Mouse (Mus musculus): ENCODE measurements around the gene 1810010D01Rik. TPM values are rescaled to one million over a fixed set of nuclear protein-coding genes. Genes with fewer than 3 reads are reported as not detected.
A peak's percentile ranks its signal among the peaks of the same experiment; 100 is the strongest.

The 1810010D01Rik gene
- total and polyA plus RNA-seq, 3 experiments = 0.37 TPM; not detected in 2

- no peaks in the 10 kb centered on the region for H3K36me3 ChIP-seq (ENCODE audit: control insufficient read depth, insufficient read depth, low read length)
- H3K9ac ChIP-seq (ENCODE audit: low read depth, low read length) = no peak overlapping the region
- peaks cover 4% of the 10 kb centered on the region; the same call in 1 of the 2 replicates for H3K4me1 ChIP-seq (ENCODE audit: control insufficient read depth, insufficient read depth, low read length)
- no peaks in the 10 kb centered on the region for H3K79me2 ChIP-seq (replicated peaks; ENCODE audit: control insufficient read depth, insufficient read depth, low read length)
- intact Hi-C loops (cut with DNase I) = no loop called here
- H3K4me3 ChIP-seq = no peak overlapping the region
- no peak overlapping the region for H3K27ac ChIP-seq
- TF ChIP-seq EP300 (IDR thresholded peaks at IDR 0.05; ENCODE audit: insufficient read depth, low read depth, low read length) (no peak), CTCF (IDR thresholded peaks at IDR 0.05) (no peak), POLR2A (IDR thresholded peaks at IDR 0.05; ENCODE audit: insufficient read depth, low read depth, low read length) (no peak)
- DNase-seq = no peak
- H3K27me3 ChIP-seq (ENCODE audit: control insufficient read depth, insufficient read depth, low read length) = no peaks in the 10 kb centered on the region
- WGBS = 83% methylated on average over 10 of the region's 10 CpGs
Measured at GRCm38 (mm10) chr7:145234841-145235790, 27.2 kb upstream of the 1810010D01Rik start.

GRCm38 (mm10) chr7:145231659-145232058 lies 23.7 kb upstream of the 1810010D01Rik start:
- TF ChIP-seq POLR2A (IDR thresholded peaks at IDR 0.05; ENCODE audit: insufficient read depth, low read depth, low read length) = no peak
- no peak for TF ChIP-seq EP300 (IDR thresholded peaks at IDR 0.05; ENCODE audit: insufficient read depth, low read depth, low read length)
- TF ChIP-seq CTCF (IDR thresholded peaks at IDR 0.05) = no peak
- peak; percentile 51 to 67 for DNase-seq
- Histone ChIP-seq H3K4me3 (no peak overlapping the region), H3K27ac (no peak overlapping the region), H3K36me3 (ENCODE audit: control insufficient read depth, insufficient read depth, low read length) (no peaks in the 10 kb centered on the region), H3K27me3 (ENCODE audit: control insufficient read depth, insufficient read depth, low read length) (no peaks in the 10 kb centered on the region), H3K79me2 (replicated peaks; ENCODE audit: control insufficient read depth, insufficient read depth, low read length) (no peaks in the 10 kb centered on the region), H3K9ac (ENCODE audit: low read depth, low read length) (no peak overlapping the region), H3K4me1 (ENCODE audit: control insufficient read depth, insufficient read depth, low read length) (no peaks in the 10 kb centered on the region)
- WGBS = 60% methylated on average over 9 of the region's 9 CpGs
- intact Hi-C loops (cut with DNase I) = no loop called here

GRCm38 (mm10) chr7:145226641-145227040 lies 18.7 kb upstream of the 1810010D01Rik start:
- Histone ChIP-seq H3K4me3 (no peak overlapping the region), H3K79me2 (replicated peaks; ENCODE audit: control insufficient read depth, insufficient read depth, low read length) (no peaks in the 10 kb centered on the region), H3K4me1 (ENCODE audit: control insufficient read depth, insufficient read depth, low read length) (peaks cover 4% of the 10 kb centered on the region), H3K27ac (no peak overlapping the region), H3K9ac (ENCODE audit: low read depth, low read length) (no peak overlapping the region), H3K27me3 (ENCODE audit: control insufficient read depth, insufficient read depth, low read length) (no peaks in the 10 kb centered on the region), H3K36me3 (ENCODE audit: control insufficient read depth, insufficient read depth, low read length) (no peaks in the 10 kb centered on the region)
- no peak for DNase-seq
- intact Hi-C loops (cut with DNase I) = no loop called here
- WGBS = 87% methylated on average over 6 of the region's 6 CpGs
- no peak for TF ChIP-seq EP300 (IDR thresholded peaks at IDR 0.05; ENCODE audit: insufficient read depth, low read depth, low read length)
- TF ChIP-seq CTCF (IDR thresholded peaks at IDR 0.05) = no peak
- no peak for TF ChIP-seq POLR2A (IDR thresholded peaks at IDR 0.05; ENCODE audit: insufficient read depth, low read depth, low read length)

- Histone ChIP-seq H3K36me3 (ENCODE audit: control insufficient read depth, insufficient read depth, low read length) (no peaks in the 10 kb centered on the region), H3K4me3 (no peak overlapping the region), H3K4me1 (ENCODE audit: control insufficient read depth, insufficient read depth, low read length) (peaks cover 6% of the 10 kb centered on the region), H3K27ac (no peak overlapping the region), H3K27me3 (ENCODE audit: control insufficient read depth, insufficient read depth, low read length) (no peaks in the 10 kb centered on the region), H3K9ac (ENCODE audit: low read depth, low read length) (no peak overlapping the region), H3K79me2 (replicated peaks; ENCODE audit: control insufficient read depth, insufficient read depth, low read length) (no peaks in the 10 kb centered on the region)
- intact Hi-C loops (cut with DNase I) = no loop called here
- 73% methylated on average over 6 of the region's 6 CpGs for WGBS
- TF ChIP-seq CTCF (IDR thresholded peaks at IDR 0.05) = no peak
- no peak for TF ChIP-seq EP300 (IDR thresholded peaks at IDR 0.05; ENCODE audit: insufficient read depth, low read depth, low read length)
- TF ChIP-seq POLR2A (IDR thresholded peaks at IDR 0.05; ENCODE audit: insufficient read depth, low read depth, low read length) = no peak
- DNase-seq = no peak
Measured at GRCm38 (mm10) chr7:145225626-145226025, 17.7 kb upstream of the 1810010D01Rik start.

- intact Hi-C loops (cut with DNase I) = loop anchor here (5.0 kb wide), 2 partner anchors 195 to 285 kb away; partner anchors contain the start of gene Ccnd1
- Histone ChIP-seq H3K4me3 (no peak overlapping the region), H3K9ac (ENCODE audit: low read depth, low read length) (no peak overlapping the region), H3K27me3 (ENCODE audit: control insufficient read depth, insufficient read depth, low read length) (no peaks in the 10 kb centered on the region), H3K4me1 (ENCODE audit: control insufficient read depth, insufficient read depth, low read length) (peaks cover 6% of the 10 kb centered on the region), H3K27ac (peak overlapping the region; percentile 30), H3K79me2 (replicated peaks; ENCODE audit: control insufficient read depth, insufficient read depth, low read length) (no peaks in the 10 kb centered on the region), H3K36me3 (ENCODE audit: control insufficient read depth, insufficient read depth, low read length) (no peaks in the 10 kb centered on the region)
- DNase-seq = peak; percentile 61 to 73
- no peak for TF ChIP-seq EP300 (IDR thresholded peaks at IDR 0.05; ENCODE audit: insufficient read depth, low read depth, low read length)
- TF ChIP-seq CTCF (IDR thresholded peaks at IDR 0.05) = peak; percentile 62
- 22% methylated on average over 2 of the region's 2 CpGs for WGBS
Measured at GRCm38 (mm10) chr7:145221841-145222689, 14.1 kb upstream of the 1810010D01Rik start.

Data from heart, adult 2 months (tissue).